Mouse (Mus musculus) CD4-positive naive resting alpha-beta T cell, adult 57 days (primary cell): ENCODE measurements around the gene Psmd11. TPM values are rescaled to one million over a fixed set of nuclear protein-coding genes. Genes with fewer than 3 reads are reported as not detected.

Source experiments
- total RNA-seq: library from RNA; stranded (reverse); gene quantifications from one replicate; pipeline ENCODE4 v1.2.4, GENCODE M21; 2023

Gene Psmd11
- 89.6 TPM for total RNA-seq

DNA sequence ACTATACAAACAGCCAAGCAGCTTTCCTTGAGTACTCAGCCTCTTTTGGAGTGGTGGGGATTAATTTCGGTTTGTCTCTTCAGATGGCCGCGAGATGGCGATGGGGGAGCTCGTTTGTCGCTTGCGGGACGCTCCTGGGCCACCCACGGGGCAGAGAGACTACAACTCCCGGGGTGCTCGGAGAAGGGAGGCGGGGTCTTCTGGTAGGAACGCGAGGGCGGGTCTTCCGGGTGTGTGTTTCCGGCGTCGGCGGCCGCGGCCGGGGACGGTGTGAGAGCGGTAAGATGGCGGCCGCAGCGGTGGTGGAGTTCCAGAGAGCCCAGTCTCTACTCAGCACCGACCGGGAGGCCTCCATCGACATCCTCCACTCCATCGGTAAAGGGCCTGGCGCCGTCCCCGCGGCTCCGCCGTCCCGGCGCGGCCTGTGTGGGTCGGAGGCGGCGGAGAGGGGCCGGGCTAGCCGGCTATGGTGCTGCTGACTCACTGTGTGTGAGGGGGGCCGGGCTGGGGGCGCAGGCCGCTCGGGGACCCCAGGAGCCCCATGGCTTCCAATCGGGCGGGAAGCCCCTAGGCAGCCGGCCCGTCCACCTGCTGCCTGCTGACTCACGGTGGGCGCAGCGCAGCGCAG lies at the start of gene Psmd11:
Psmd11 (plus strand) TSS at position 235 of the 628 bp plus-strand sequence.

DNA sequence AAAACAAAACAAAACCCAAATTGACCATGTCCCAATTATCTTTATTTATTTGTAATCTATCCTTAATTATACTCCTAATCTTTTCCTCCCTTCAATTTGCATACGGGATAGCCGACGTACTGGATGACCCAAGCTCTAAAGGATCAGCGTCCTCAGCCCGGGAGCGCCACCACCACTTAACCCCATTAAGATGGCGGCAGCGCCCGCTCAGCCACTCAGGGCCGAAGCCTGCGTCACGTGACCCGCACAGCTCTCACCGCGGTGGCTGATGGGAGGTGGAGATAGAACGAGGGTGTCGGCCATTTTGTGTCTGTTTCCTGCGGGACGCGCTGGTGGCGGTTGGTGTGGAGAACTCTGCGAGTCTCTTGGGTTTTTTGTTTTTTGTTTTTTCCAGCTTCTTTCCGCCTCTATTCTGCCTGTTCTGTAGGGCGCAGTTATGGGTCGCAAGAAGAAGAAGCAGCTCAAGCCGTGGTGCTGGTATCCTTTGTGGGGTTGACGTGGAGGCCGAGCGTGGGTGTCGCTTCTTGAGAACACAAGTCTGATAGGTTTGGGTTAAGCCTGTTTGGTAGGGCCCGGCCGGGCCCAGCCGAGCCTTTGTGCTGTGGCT lies 45.3 kb upstream of the Psmd11 start, which contains the start of gene Zfp207:
Zfp207 (plus strand) TSS at position 261 of the 607 bp plus-strand sequence.

DNA sequence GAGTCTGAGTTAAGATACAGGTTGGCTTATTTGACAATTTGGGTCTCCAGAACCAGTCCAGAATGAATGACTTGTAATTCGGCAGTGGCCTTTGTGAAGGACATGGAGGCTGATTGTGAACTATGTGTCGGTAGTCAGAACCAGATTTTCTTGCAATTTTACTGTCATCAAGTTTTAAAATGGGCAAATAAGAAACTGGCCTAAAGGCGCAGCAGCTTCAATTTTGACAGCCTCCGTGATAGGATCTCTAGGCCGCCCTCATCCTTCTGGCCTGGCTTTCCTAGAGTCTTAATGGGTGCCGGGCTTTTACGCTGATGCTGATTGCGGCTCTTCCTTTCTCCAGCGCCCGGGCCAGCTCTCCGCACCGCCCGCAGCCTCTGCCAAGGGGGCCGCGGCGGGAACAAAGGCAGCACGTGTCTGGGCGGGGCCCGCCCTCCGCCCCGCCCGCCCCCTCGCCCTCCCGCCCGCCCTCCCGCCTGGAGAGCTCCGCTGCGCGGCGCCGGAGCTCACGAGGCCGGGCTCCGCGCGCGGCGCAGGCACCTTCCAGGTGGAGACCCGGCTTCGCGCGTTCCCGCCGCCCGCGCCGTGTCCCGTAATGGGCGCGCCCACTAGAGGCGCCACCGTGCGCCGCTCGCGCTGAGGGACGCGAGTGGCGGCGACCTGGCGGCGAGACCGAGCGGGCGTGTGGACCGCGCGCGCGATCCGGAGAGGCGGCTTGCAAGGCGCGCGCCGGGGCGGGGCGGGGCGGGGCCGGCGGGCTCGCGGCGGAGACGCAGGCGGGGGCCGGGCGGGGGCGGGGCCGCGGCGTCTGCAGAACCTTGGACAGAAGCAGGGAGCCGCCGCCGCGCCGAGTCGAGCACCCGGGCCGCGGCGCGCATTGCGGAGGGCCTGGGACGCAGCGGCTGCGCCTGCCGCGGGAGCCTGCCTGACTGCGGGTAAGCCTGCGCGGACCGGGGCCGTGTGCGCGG lies 48.1 kb downstream of the Psmd11 start, which contains the start of gene Cdk5r1:
Cdk5r1 (plus strand) TSS at position 802 of the 968 bp plus-strand sequence.

Other genes with a start within 250 kb of the Psmd11 start
- gene Rnf135, start 244.8 kb upstream of the Psmd11 start, total RNA-seq, result 7.1 TPM
- gene Rhot1, start 219.6 kb upstream of the Psmd11 start, total RNA-seq, result 38.0 TPM
- 0.65 TPM for gene Rhbdl3, start 127.7 kb upstream of the Psmd11 start, total RNA-seq
- 12.9 TPM for gene 5730455P16Rik, start 50.6 kb upstream of the Psmd11 start, total RNA-seq
- gene Zfp207, start 45.3 kb upstream of the Psmd11 start, total RNA-seq, result 177 TPM
- 4.4 TPM for gene Cdk5r1, start 48.4 kb downstream of the Psmd11 start, total RNA-seq